Mouse (Mus musculus) midbrain, embryonic 11.5 days (tissue): Measurements from ENCODE around the gene Chia1. TPM values are rescaled to one million over a fixed set of nuclear protein-coding genes. Genes with fewer than 3 reads are reported as not detected.
"Not testable (repeated sequence)": the region's sequence is repeated elsewhere in the genome, so short reads cannot be mapped to it uniquely, and the experiment has no call there.

Experiments
- ATAC-seq: fragments of 200-750 bp; cut with Nextera tagmentation; 2 replicates; pipeline ENCODE4 v1.8.0; 2017; ENCODE audit warnings: moderate TSS enrichment, moderate library complexity; ENCODE audit not compliant: low FRiP score
- DNase-seq: peaks from one replicate; pipeline ENCODE4 v3.0.0; 2015; ENCODE audit warnings: low spot score; ENCODE audit errors: missing footprints
- H3K27ac ChIP-seq: fragments of 300-500 bp; sonication (generic); 2 replicates; pipeline ENCODE4 v1.5.1; 2014; ENCODE audit warnings: low read depth, low read length
- H3K27me3 ChIP-seq: fragments of 300-500 bp; sonication (generic); 2 replicates; pipeline ENCODE4 v1.6.1; 2014; ENCODE audit warnings: mild to moderate bottlenecking, low read length, moderate library complexity, mixed read lengths; ENCODE audit not compliant: control insufficient read depth, insufficient read depth
- H3K36me3 ChIP-seq: fragments of 300-500 bp; sonication (generic); 2 replicates; pipeline ENCODE4 v1.6.1; 2014; ENCODE audit warnings: mild to moderate bottlenecking, low read length, moderate library complexity, mixed read lengths; ENCODE audit not compliant: control insufficient read depth, insufficient read depth
- H3K4me1 ChIP-seq: fragments of 300-500 bp; sonication (generic); 2 replicates; pipeline ENCODE4 v1.6.1; 2014; ENCODE audit warnings: low read length; ENCODE audit not compliant: control insufficient read depth, insufficient read depth
- H3K4me2 ChIP-seq: fragments of 300-500 bp; sonication (generic); 2 replicates; pipeline ENCODE4 v1.6.1; 2014; ENCODE audit warnings: mild to moderate bottlenecking, moderate library complexity
- H3K4me3 ChIP-seq: fragments of 300-500 bp; sonication (generic); 2 replicates; pipeline ENCODE4 v1.5.1; 2014; ENCODE audit warnings: low read depth, low read length
- H3K9ac ChIP-seq: fragments of 300-500 bp; sonication (generic); 2 replicates; pipeline ENCODE4 v1.6.1; 2014; ENCODE audit warnings: low read length
- H3K9me3 ChIP-seq: fragments of 300-500 bp; sonication (generic); 2 replicates; pipeline ENCODE4 v1.6.1; 2016; ENCODE audit warnings: low read length; ENCODE audit not compliant: control insufficient read depth
- WGBS: fragments of 180-500 bp; shearing (Covaris S2); extraction: QIAGEN DNeasy Blood & Tissue Kit; methylation state at CpG from one replicate; pipeline ENCODE4 v1.1.7; 2014; 5-methylcytosine and 5-hydroxymethylcytosine counted together
- polyA plus RNA-seq: library from polyadenylated mRNA; unstranded; fragments of >200 nt; fragmentation: Nextera tagmentation; extraction: Ambion mirVana; gene quantifications from 2 replicates; pipeline ENCODE4 v1.2.1, GENCODE M21; 2014

Gene Chia1
- polyA plus RNA-seq, 1 experiment from 2014 or later: not detected

- no peaks in the 10 kb centered on the region for H3K27me3 ChIP-seq
- no peak within 1 kb of the TSS for H3K4me3 ChIP-seq
- H3K36me3 ChIP-seq: no peaks in the 10 kb centered on the region
- H3K9ac ChIP-seq: no peak within 1 kb of the TSS
- no peaks in the 10 kb centered on the region for H3K4me1 ChIP-seq
- H3K4me2 ChIP-seq: no peak within 1 kb of the TSS
- peak; percentile 44 for DNase-seq
- no peak for ATAC-seq
- no peak within 1 kb of the TSS for H3K27ac ChIP-seq
- WGBS: 86% methylated on average over 3 of the region's 3 CpGs
- no peaks in the 10 kb centered on the region for H3K9me3 ChIP-seq
These were observed 54.4 kb downstream of the Chia1 start, which contains the start of gene Chil3 for GRCm38 (mm10) chr3:106167464-106167863. TSS of gene Chil3 (minus strand) at chr3:106167564.

GRCm38 (mm10) chr3:106170522-106171053 is 57.6 kb downstream of the Chia1 start:
- no peak overlapping the region for H3K4me3 ChIP-seq
- ATAC-seq (peak; percentile 35; the same call in 1 of the 2 replicates), DNase-seq (peak; percentile 64)
- no peak overlapping the region for H3K9ac ChIP-seq
- no peaks in the 10 kb centered on the region for H3K36me3 ChIP-seq
- H3K4me2 ChIP-seq: no peak overlapping the region
- no peaks in the 10 kb centered on the region for H3K4me1 ChIP-seq
- no peaks in the 10 kb centered on the region for H3K9me3 ChIP-seq
- 60% methylated on average over 1 of the region's 1 CpGs for WGBS
- no peak overlapping the region for H3K27ac ChIP-seq
- H3K27me3 ChIP-seq: no peaks in the 10 kb centered on the region

- Histone ChIP-seq H3K9me3 (no peaks in the 10 kb centered on the region), H3K9ac (no peak overlapping the region), H3K4me3 (no peak overlapping the region), H3K4me1 (no peaks in the 10 kb centered on the region), H3K27me3 (no peaks in the 10 kb centered on the region), H3K27ac (no peak overlapping the region), H3K4me2 (no peak overlapping the region), H3K36me3 (no peaks in the 10 kb centered on the region)
- ATAC-seq (peak; percentile 66), DNase-seq (peak; percentile 78)
- 89% methylated on average over 1 of the region's 1 CpGs for WGBS
These were observed 58.2 kb downstream of the Chia1 start for GRCm38 (mm10) chr3:106171135-106171731.

- not testable (repeated sequence) for H3K4me2 ChIP-seq, H3K27ac ChIP-seq, H3K4me1 ChIP-seq, H3K4me3 ChIP-seq, H3K9ac ChIP-seq, ATAC-seq, H3K27me3 ChIP-seq, H3K9me3 ChIP-seq, H3K36me3 ChIP-seq
- DNase-seq: peak; percentile 37
- WGBS: 78% methylated on average over 2 of the region's 2 CpGs
These were observed 59.5 kb downstream of the Chia1 start for GRCm38 (mm10) chr3:106172506-106172905.

GRCm38 (mm10) chr3:106174971-106175370 is 61.9 kb downstream of the Chia1 start:
- not testable (repeated sequence) for H3K36me3 ChIP-seq, H3K9ac ChIP-seq, DNase-seq, H3K4me1 ChIP-seq, ATAC-seq, H3K9me3 ChIP-seq, H3K4me2 ChIP-seq, H3K27me3 ChIP-seq, H3K27ac ChIP-seq, H3K4me3 ChIP-seq
- WGBS: 66% methylated on average over 2 of the region's 2 CpGs

- Histone ChIP-seq H3K36me3 (no peaks in the 10 kb centered on the region), H3K27ac (no peak overlapping the region), H3K4me1 (no peaks in the 10 kb centered on the region), H3K27me3 (no peaks in the 10 kb centered on the region), H3K4me3 (no peak overlapping the region), H3K9me3 (no peaks in the 10 kb centered on the region), H3K4me2 (no peak overlapping the region), H3K9ac (no peak overlapping the region)
- 81% methylated on average over 13 of the region's 13 CpGs for WGBS
- peak; percentile 64 for DNase-seq
- ATAC-seq: peak; percentile 67; the same call in 1 of the 2 replicates
These were observed 64.6 kb downstream of the Chia1 start for GRCm38 (mm10) chr3:106177509-106178189.

Other genes with a start within 250 kb of the Chia1 start
- gene Adora3, start 242.4 kb upstream of the Chia1 start, polyA plus RNA-seq: not detected in 2 replicates
- not detected in 2 replicates for gene Tmigd3, start 242.3 kb upstream of the Chia1 start, polyA plus RNA-seq
- gene I830077J02Rik, start 180.6 kb upstream of the Chia1 start, polyA plus RNA-seq: 0.63 and 0.83 TPM in 2 replicates
- 132 and 136 TPM in 2 replicates for gene Wdr77, start 153.9 kb upstream of the Chia1 start, polyA plus RNA-seq
- 566 and 581 TPM in 2 replicates for gene Atp5f1, start 153.1 kb upstream of the Chia1 start, polyA plus RNA-seq
- gene Ovgp1, start 139.5 kb upstream of the Chia1 start, polyA plus RNA-seq: 2.6 and 4.3 TPM in 2 replicates
- 0.20 TPM in 1 of 2 replicates, not detected in the other for gene Pifo, start 98.6 kb upstream of the Chia1 start, polyA plus RNA-seq
- not detected in 2 replicates for gene Chil5, start 80.4 kb upstream of the Chia1 start, polyA plus RNA-seq
- not detected in 2 replicates for gene Chil3, start 54.3 kb downstream of the Chia1 start, polyA plus RNA-seq
- gene Chil4, start 106.3 kb downstream of the Chia1 start, polyA plus RNA-seq: not detected in 2 replicates